Mouse (Mus musculus): ENCODE results near the gene Stub1. TPM values are rescaled to one million over a fixed set of nuclear protein-coding genes. Genes with fewer than 3 reads are reported as not detected.

Stub1 gene
- polyA plus RNA-seq, 1 experiment from 2014 or later, result 353 TPM

DNA sequence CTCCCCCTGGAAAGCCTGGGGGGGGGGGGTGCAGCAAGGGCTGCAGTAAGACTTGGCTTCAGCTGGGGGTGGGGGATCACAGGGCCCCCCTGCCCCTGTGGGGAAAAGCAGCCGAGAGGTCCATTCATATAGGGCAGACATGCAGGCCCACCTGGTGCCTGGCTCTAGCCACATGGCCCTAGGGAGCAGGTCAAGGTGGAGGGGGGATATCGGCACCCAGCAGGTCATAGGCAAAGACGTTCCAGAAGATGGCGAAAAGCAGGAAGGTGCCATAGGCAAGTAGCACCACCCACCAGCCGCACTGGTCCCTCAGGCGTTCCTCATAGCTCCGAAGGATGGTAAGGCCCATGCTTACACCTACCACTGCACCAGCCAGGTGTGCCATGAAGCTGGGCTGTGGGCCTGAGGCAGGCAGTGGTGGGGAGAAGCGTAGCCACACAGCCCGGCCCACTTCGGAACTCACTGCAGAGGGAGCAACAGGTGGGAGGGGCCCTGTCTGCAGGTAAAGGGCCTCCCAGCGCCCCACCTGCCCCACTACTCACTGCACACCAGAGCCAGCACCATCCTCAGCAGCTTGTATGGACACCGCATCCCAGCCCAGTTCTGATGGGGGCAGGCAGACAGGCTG is 1.5 kb upstream of the Stub1 start:
- no peak for ATAC-seq (ENCODE audit: insufficient number of reproducible peaks, insufficient read depth, low FRiP score, low TSS enrichment, low read depth)
- H3K27me3 ChIP-seq, result no peaks in the 10 kb centered on the region
- WGBS, result 83% methylated on average over 12 of the region's 12 CpGs
- peaks cover 68% of the 10 kb centered on the region for H3K4me1 ChIP-seq
- H3K9me3 ChIP-seq, result no peaks in the 10 kb centered on the region
- peak overlapping the region; percentile 98 for H3K4me2 ChIP-seq
- peak overlapping the region; percentile 93 for H3K9ac ChIP-seq
- H3K4me3 ChIP-seq, result peak overlapping the region; percentile 86
- no peak overlapping the region for H3K27ac ChIP-seq
- peaks cover 56% of the 10 kb centered on the region for H3K36me3 ChIP-seq

DNA sequence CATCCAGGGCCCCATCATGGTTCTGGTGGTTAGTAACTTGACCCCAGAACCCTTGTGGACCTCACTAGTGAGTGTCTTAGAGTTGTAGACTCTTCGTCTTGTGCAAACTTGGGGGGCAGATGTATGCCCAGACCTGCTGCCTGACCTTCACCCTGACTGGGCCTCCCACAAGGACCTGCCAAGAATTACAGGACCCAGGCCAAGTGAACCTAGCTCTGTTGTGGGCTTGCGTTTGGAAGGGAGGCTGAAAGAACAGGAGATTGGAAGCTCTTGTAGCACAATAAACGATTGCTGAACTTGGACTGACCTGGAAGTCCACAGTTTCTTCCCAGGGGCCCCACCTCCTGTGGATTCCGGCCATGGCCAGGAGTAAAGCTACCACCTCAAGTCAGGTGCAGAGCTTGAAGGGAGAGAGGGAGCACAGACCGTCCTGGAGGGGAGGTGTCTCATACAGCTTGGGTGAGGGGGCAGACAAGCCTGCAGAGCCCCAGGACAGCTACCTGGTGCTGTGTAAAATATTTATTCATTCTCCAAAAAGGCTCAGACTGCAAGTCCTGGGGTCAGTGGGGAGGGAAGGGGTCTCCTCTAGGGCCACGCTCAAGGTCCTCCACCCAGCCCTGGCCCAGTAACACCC is 874 bp upstream of the Stub1 start:
- peak overlapping the region; percentile 93 for H3K9ac ChIP-seq
- peak overlapping the region; percentile 95 for H3K27ac ChIP-seq
- H3K27me3 ChIP-seq, result no peaks in the 10 kb centered on the region
- peaks cover 72% of the 10 kb centered on the region for H3K4me1 ChIP-seq
- 50% methylated on average over 6 of the region's 6 CpGs for WGBS
- H3K9me3 ChIP-seq, result no peaks in the 10 kb centered on the region
- ATAC-seq (ENCODE audit: insufficient number of reproducible peaks, insufficient read depth, low FRiP score, low TSS enrichment, low read depth), result no peak
- peak overlapping the region; percentile 98 for H3K4me2 ChIP-seq
- H3K4me3 ChIP-seq, result peak overlapping the region; percentile 86
- H3K36me3 ChIP-seq, result peaks cover 52% of the 10 kb centered on the region

DNA sequence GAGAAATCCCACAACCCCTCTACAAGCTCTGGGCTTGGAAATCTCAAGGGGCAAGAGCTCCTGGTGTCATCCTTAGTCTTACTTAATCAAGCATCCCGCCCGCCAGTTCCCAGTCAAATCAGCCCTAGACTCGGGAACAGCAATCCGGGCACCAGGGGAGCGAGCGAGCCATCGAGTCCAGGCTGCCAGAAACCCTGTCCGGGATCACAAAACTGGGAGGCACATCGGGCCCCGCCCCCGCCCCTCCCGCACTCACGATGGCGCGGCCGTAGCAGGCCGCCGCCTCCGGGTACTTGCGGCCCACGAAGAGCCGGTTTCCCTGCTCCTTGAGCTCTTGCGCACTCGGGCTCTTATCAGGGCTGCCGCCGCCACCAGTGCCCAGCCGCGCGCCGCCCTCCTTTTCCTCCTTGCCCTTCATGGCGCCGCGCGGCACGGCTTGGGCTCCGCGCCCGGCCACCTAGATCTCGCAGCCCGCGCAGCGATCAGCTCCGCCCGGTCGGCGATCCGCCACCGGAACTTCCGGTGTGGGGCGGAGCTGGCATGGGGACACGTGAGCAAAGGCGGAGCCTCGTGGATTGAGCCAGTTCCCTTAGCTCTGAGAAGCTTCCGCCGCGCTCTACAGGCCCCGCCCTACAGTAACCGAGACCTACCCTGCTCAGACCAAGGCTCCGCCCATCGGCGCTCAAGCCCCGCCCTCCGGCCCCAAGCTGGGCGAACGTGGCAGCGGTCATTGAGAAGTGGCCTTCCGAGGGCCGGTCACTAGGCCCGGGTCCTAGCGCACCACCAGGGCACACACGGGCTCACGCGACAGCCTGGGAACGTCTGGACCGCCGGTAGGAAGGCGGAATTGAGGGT is 541 bp downstream of the Stub1 start:
- under 1% methylated on average over 71 of the region's 77 CpGs for WGBS
- Histone ChIP-seq H3K27ac (peak overlapping the region; percentile 95), H3K4me2 (peak overlapping the region; percentile 98), H3K4me1 (peaks cover 79% of the 10 kb centered on the region), H3K9me3 (no peaks in the 10 kb centered on the region), H3K4me3 (peak overlapping the region; percentile 86), H3K9ac (peak overlapping the region; percentile 93), H3K27me3 (no peaks in the 10 kb centered on the region), H3K36me3 (peaks cover 47% of the 10 kb centered on the region)
- ATAC-seq (ENCODE audit: insufficient number of reproducible peaks, insufficient read depth, low FRiP score, low TSS enrichment, low read depth), result peak; percentile 85

DNA sequence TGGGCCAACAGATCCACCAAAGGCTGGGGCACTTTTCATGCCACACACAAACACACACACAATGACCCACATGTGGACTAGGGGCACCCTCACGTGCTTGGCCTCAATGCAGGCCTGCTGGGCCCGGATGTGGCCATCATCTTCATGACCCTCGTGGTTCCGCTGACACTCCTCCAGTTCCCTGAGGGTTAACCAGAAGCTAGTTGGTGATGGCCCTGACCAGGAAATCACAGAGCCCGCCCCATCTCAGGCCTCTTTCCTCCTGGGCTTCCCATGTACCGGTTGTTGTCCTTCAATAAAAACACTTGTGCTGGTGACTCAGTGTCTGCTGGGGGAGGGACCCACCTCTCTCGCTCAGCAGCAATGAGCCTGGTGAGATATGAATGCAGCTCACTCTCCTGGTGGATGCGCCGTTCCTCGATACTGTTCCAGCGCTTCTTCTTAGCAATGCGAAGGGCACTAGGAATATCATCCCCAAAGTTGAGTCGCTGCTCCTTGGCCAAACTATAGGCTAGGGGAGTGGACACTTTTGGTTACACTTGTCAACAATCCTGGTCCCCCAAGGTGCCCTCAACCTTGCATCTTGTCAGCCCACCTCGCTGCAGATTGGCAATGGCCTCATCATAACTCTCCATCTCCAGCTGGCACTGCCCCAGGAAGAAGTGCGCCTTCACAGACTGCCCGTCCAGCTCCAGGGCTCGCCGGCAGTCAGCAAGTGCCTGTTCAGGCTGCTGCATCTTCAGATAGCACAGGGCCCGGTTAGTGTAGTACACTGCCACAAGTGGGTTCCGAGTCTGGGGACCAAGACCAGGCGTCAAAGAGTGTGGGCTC is 1.5 kb downstream of the Stub1 start:
- no peak for ATAC-seq (ENCODE audit: insufficient number of reproducible peaks, insufficient read depth, low FRiP score, low TSS enrichment, low read depth)
- Histone ChIP-seq H3K9ac (peak overlapping the region; percentile 93), H3K36me3 (peaks cover 56% of the 10 kb centered on the region), H3K4me3 (peak overlapping the region; percentile 86), H3K27ac (peak overlapping the region; percentile 95), H3K4me1 (peaks cover 70% of the 10 kb centered on the region), H3K4me2 (peak overlapping the region; percentile 98), H3K9me3 (no peaks in the 10 kb centered on the region), H3K27me3 (no peaks in the 10 kb centered on the region)
- WGBS, result 63% methylated on average over 21 of the region's 21 CpGs

DNA sequence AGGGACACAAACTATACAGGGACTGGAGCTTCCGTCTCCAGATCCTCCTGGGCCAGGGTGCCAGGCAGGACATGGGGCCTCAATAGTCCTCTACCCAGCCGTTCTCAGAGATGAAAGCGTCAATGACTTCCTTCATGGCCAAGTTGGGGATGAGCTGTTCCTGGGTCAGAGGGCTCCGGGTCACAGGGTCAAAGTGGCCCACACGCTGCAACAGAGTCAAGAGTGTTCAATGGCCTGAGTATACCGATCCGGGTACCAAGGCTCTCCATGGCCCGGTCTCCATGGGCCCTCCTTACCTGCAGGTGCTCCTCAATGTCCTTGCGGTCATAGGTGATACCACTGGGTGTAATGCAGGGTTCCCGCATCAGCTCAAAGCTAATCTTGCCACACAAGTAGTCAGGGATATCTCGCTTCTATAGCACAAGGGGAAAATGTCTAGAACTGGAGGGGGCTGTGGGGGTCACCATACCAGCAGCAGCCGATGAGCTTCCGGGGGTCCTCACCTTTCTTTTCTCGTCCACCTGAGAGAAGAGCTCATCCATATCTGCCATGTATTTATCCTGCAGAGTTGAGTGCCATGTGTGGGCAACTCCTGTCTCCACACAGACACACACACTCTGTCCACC is 2.3 kb downstream of the Stub1 start:
- ATAC-seq (ENCODE audit: insufficient number of reproducible peaks, insufficient read depth, low FRiP score, low TSS enrichment, low read depth), result no peak
- Histone ChIP-seq H3K4me3 (peak overlapping the region; percentile 86), H3K27me3 (no peaks in the 10 kb centered on the region), H3K4me1 (peaks cover 70% of the 10 kb centered on the region), H3K4me2 (peak overlapping the region; percentile 98), H3K9me3 (no peaks in the 10 kb centered on the region), H3K27ac (no peak overlapping the region), H3K36me3 (peaks cover 62% of the 10 kb centered on the region), H3K9ac (peak overlapping the region; percentile 93)
- 83% methylated on average over 14 of the region's 14 CpGs for WGBS

DNA sequence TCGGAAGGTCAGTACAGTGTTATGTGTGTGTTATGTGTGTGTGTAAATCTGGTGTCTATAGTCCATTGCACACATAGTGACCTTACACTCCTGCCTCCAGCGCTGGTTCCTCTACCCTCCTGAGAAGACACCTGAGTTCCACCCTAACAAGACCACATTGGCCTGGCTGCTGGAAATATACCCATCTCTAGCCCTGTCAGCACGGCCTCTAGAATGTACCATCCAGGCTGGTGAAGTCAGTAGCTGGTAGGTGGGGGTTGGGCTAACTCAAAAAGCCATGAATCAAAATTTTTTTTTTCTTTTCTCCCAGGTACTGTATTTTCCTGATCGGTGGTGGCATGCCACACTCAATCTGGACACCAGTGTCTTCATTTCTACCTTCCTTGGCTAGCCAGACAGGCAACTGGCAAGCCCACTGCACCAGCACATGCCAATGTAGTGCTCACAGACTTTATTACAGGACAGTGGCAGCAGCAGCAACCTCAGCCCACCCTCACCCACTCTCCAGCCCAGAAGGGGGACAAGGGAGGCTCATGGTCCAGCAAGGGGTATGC is 2.9 kb downstream of the Stub1 start:
- Histone ChIP-seq H3K4me3 (peak overlapping the region; percentile 86; the same call in 1 of the 2 replicates), H3K36me3 (peaks cover 62% of the 10 kb centered on the region), H3K9ac (no peak overlapping the region; the same call in none of the 2 replicates), H3K27me3 (no peaks in the 10 kb centered on the region), H3K9me3 (no peaks in the 10 kb centered on the region), H3K4me2 (peak overlapping the region; percentile 81), H3K4me1 (peaks cover 67% of the 10 kb centered on the region), H3K27ac (no peak overlapping the region)
- WGBS, result 80% methylated on average over 4 of the region's 4 CpGs
- ATAC-seq (ENCODE audit: insufficient number of reproducible peaks, insufficient read depth, low FRiP score, low TSS enrichment, low read depth), result no peak

DNA sequence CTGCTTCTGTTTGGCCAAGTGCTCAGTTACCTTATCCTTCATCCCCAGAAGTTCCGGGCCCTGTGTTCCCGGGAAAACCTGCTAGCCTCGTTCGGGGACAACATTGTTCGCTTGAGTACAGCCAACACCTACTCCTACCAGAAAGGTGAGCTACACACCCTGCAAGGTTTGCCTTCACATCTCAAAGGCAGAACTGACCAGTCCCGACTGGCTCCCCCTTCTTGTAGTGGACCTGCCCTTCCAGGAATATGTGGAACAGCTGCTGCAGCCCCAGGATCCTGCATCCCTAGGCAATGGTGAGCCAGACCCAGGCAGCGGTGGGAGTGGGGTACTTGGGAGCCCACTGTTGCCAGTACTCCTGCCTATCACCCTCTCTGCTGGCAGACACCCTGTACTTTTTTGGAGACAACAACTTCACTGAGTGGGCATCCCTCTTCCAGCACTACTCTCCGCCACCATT is 3.6 kb downstream of the Stub1 start:
- peak overlapping the region; percentile 60 for H3K4me3 ChIP-seq
- peak overlapping the region; percentile 92 for H3K27ac ChIP-seq
- H3K9ac ChIP-seq, result peak overlapping the region; percentile 81
- WGBS, result 39% methylated on average over 8 of the region's 8 CpGs
- peaks cover 67% of the 10 kb centered on the region for H3K4me1 ChIP-seq
- no peaks in the 10 kb centered on the region for H3K27me3 ChIP-seq
- peak overlapping the region; percentile 81 for H3K4me2 ChIP-seq
- H3K9me3 ChIP-seq, result no peaks in the 10 kb centered on the region
- ATAC-seq (ENCODE audit: insufficient number of reproducible peaks, insufficient read depth, low FRiP score, low TSS enrichment, low read depth), result no peak
- H3K36me3 ChIP-seq, result peaks cover 56% of the 10 kb centered on the region

DNA sequence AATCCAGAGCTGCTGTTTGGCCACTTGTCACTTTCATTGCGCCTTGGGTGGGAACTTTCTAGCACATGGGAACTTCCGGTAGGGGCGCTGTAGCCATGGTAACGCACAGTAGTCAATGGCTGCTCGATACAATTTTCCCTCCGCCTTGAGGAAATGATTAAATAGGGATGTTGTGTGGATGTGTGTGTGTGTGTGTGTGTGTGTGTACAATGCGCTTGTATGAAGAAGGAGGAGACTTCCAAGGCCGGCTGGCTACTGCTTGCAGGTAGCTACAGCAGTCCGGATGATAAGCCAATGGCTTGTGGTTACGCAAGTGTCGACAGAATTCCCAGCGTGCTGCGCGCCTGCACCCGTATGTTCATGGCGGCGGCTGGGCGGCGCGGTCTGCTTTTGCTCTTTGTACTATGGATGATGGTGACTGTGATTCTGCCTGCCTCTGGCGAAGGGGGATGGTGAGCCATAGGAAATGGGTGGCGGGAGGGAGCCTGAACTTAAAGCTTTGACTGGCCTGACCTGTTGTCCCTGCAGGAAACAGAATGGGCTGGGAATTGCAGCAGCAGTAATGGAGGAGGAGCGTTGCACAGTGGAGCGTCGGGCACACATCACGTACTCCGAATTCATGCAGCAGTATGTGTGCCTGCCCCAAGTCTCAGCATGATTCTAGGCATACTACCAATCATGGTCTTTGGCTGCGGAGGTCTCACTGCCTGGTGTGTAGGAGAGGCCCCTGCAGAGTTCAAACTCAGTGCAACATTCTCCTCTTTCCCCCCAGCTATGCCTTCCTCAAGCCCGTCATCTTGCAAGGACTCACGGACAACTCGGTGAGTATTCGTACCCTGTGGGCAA is 4.3 kb downstream of the Stub1 start, which contains the start of gene Jmjd8:
TSS of gene Jmjd8 (plus strand) at position 156 of the 846 bp plus-strand sequence.
- under 1% methylated on average over 32 of the region's 32 CpGs for WGBS
- H3K4me3 ChIP-seq, result peak within 1 kb of the TSS; percentile 60
- H3K27me3 ChIP-seq, result no peaks in the 10 kb centered on the region
- peaks cover 67% of the 10 kb centered on the region for H3K4me1 ChIP-seq
- peak within 1 kb of the TSS; percentile 81 for H3K9ac ChIP-seq
- no peaks in the 10 kb centered on the region for H3K9me3 ChIP-seq
- peak within 1 kb of the TSS; percentile 92 for H3K27ac ChIP-seq
- peaks cover 55% of the 10 kb centered on the region for H3K36me3 ChIP-seq
- peak within 1 kb of the TSS; percentile 81 for H3K4me2 ChIP-seq
- no peak for ATAC-seq (ENCODE audit: insufficient number of reproducible peaks, insufficient read depth, low FRiP score, low TSS enrichment, low read depth)

DNA sequence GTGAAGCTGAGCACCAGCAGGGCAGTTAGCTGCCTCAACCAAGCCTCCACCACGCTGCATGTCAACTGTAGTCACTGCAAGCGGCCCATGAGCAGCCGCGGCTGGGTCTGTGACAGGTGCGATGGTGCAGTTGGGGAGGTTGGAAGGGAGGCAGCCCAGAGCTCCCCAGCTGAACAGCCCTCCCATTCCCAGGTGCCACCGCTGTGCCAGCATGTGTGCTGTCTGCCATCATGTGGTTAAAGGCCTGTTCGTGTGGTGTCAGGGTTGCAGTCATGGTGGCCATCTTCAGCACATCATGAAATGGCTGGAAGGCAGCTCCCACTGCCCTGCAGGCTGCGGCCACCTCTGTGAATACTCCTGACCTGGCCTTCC is 5.0 kb downstream of the Stub1 start:
- ATAC-seq (ENCODE audit: insufficient number of reproducible peaks, insufficient read depth, low FRiP score, low TSS enrichment, low read depth), result no peak
- Histone ChIP-seq H3K4me1 (peaks cover 64% of the 10 kb centered on the region), H3K9me3 (no peaks in the 10 kb centered on the region), H3K27me3 (no peaks in the 10 kb centered on the region), H3K9ac (peak overlapping the region; percentile 81), H3K27ac (peak overlapping the region; percentile 92; the same call in 1 of the 2 replicates), H3K4me3 (peak overlapping the region; percentile 60), H3K36me3 (peaks cover 55% of the 10 kb centered on the region), H3K4me2 (peak overlapping the region; percentile 81)
- WGBS, result 81% methylated on average over 8 of the region's 8 CpGs
